ENCODE assay signal across 8 mouse cellular contexts in genomic region chrX:11752973-11753590, GRCm38 (mm10).
DNase-seq lines count a peak whose midpoint lies in the region; ATAC-seq and TF ChIP-seq lines count a peak whose summit lies in the region.

No protein-coding gene starts in this region.

- H3K9me3 ChIP-seq in heart, embryonic 13.5 days, result no peaks in the 10 kb centered on the region
- H3K9me3 ChIP-seq in limb, embryonic 10.5 days (replicated peaks), result no peaks in the 10 kb centered on the region

- H3K4me3 ChIP-seq in heart, embryonic 13.5 days, result no peak overlapping the region
- H3K4me3 ChIP-seq in heart, adult 2 months, result no peak overlapping the region
- H3K4me3 ChIP-seq in spleen, adult 2 months (ENCODE audit: extremely low read depth, insufficient read depth, insufficient read length), result no peak overlapping the region
- H3K4me3 ChIP-seq in limb, embryonic 10.5 days, result no peak overlapping the region
- H3K4me3 ChIP-seq in lung, adult 2 months (replicated peaks; ENCODE audit: extremely low read depth, low read depth, low read length), result no peak overlapping the region

- no peak overlapping the region for H3K9ac ChIP-seq in heart, embryonic 13.5 days
- no peak overlapping the region for H3K9ac ChIP-seq in heart, adult 2 months (ENCODE audit: low read depth, low read length)

- peaks cover 3% of the 10 kb centered on the region; the same call in 1 of the 2 replicates for H3K27me3 ChIP-seq in heart, embryonic 13.5 days (replicated peaks)
- H3K27me3 ChIP-seq in heart, adult 2 months (ENCODE audit: control insufficient read depth, insufficient read depth, low read length), result no peaks in the 10 kb centered on the region
- no peaks in the 10 kb centered on the region for H3K27me3 ChIP-seq in spleen, adult 2 months (ENCODE audit: control insufficient read depth, insufficient read depth, low read length)
- peaks cover 85% of the 10 kb centered on the region for H3K27me3 ChIP-seq in limb, embryonic 10.5 days (ENCODE audit: low read depth, poor library complexity, severe bottlenecking)

- DNase-seq in heart, adult 2 months, result no peak
- no peak for DNase-seq in spleen, adult 2 months (ENCODE audit: low read depth in 1 of 2, low spot score in 2 of 2)
- no peak for DNase-seq in spleen, adult 12 weeks (ENCODE audit: low spot score)
- peak; percentile 31 for DNase-seq in limb, embryonic 10.5 days (ENCODE audit: low spot score)
- DNase-seq in thymus, postnatal 10 days (ENCODE audit: low spot score in 2 of 2), result peak; percentile 31 to 49
- DNase-seq in gastrocnemius, postnatal 36 days, result no peak
- no peak for DNase-seq in lung, adult 2 months

- no peaks in the 10 kb centered on the region for H3K79me2 ChIP-seq in heart, adult 2 months (replicated peaks; ENCODE audit: control insufficient read depth, insufficient read depth, low read length)

- 11% methylated on average over 12 of the region's 13 CpGs for WGBS in heart, embryonic 13.5 days
- WGBS in heart, adult 2 months, result 21% methylated on average over 13 of the region's 13 CpGs
- 22% methylated on average over 13 of the region's 13 CpGs for WGBS in spleen, adult 2 months
- 19% methylated on average over 13 of the region's 13 CpGs for WGBS in limb, embryonic 10.5 days
- WGBS in lung, adult 2 months, result 30% methylated on average over 13 of the region's 13 CpGs

- peak overlapping the region; percentile 74 for H3K27ac ChIP-seq in heart, embryonic 13.5 days (replicated peaks)
- no peak overlapping the region for H3K27ac ChIP-seq in heart, adult 2 months
- peak overlapping the region; percentile 5 for H3K27ac ChIP-seq in spleen, adult 2 months (ENCODE audit: insufficient read depth, low read length)
- H3K27ac ChIP-seq in limb, embryonic 10.5 days, result no peak overlapping the region

- TF ChIP-seq EP300 in heart, adult 2 months (IDR thresholded peaks at IDR 0.05; ENCODE audit: insufficient read depth, low read depth, low read length), result no peak

- TF ChIP-seq CTCF in heart, adult 2 months (IDR thresholded peaks at IDR 0.05), result no peak
- TF ChIP-seq CTCF in spleen, adult 2 months (IDR thresholded peaks at IDR 0.05; ENCODE audit: extremely low read depth, insufficient read depth, insufficient read length, insufficient replicate concordance), result no peak
- TF ChIP-seq CTCF in lung, adult 2 months (IDR thresholded peaks at IDR 0.05; ENCODE audit: insufficient read depth, low read length), result no peak

- ATAC-seq in heart, embryonic 13.5 days (ENCODE audit: extremely low read depth, insufficient number of reproducible peaks, low FRiP score, low TSS enrichment), result no peak

- no peak for TF ChIP-seq POLR2A in heart, adult 2 months (IDR thresholded peaks at IDR 0.05; ENCODE audit: insufficient read depth, low read depth, low read length)
- TF ChIP-seq POLR2A in spleen, adult 2 months (IDR thresholded peaks at IDR 0.05; ENCODE audit: low read depth, low read length), result no peak
- TF ChIP-seq POLR2A in lung, adult 2 months (IDR thresholded peaks at IDR 0.05; ENCODE audit: borderline replicate concordance, extremely low read depth, low read depth, low read length), result no peak

- H3K36me3 ChIP-seq in heart, embryonic 13.5 days, result no peaks in the 10 kb centered on the region
- no peaks in the 10 kb centered on the region for H3K36me3 ChIP-seq in heart, adult 2 months (ENCODE audit: control insufficient read depth, insufficient read depth, low read length)
- no peaks in the 10 kb centered on the region for H3K36me3 ChIP-seq in spleen, adult 2 months (ENCODE audit: control insufficient read depth, insufficient read depth, low read length)
- H3K36me3 ChIP-seq in limb, embryonic 10.5 days, result no peaks in the 10 kb centered on the region

- intact Hi-C loops in heart, adult 2 months (cut with DNase I), result no loop called here
- intact Hi-C loops in gastrocnemius, postnatal 36 days (cut with DNase I), result no loop called here

- H3K4me2 ChIP-seq in heart, embryonic 13.5 days, result peak overlapping the region; percentile 21

- peaks cover 20% of the 10 kb centered on the region for H3K4me1 ChIP-seq in heart, embryonic 13.5 days
- H3K4me1 ChIP-seq in heart, adult 2 months (ENCODE audit: control insufficient read depth, insufficient read depth, low read length), result peaks cover 4% of the 10 kb centered on the region; the same call in 1 of the 2 replicates
- peaks cover 7% of the 10 kb centered on the region for H3K4me1 ChIP-seq in spleen, adult 2 months (ENCODE audit: control insufficient read depth, insufficient read depth, insufficient read length)
- H3K4me1 ChIP-seq in limb, embryonic 10.5 days, result peaks cover 10% of the 10 kb centered on the region; the same call in 1 of the 2 replicates
- no peaks in the 10 kb centered on the region for H3K4me1 ChIP-seq in lung, adult 2 months (ENCODE audit: control insufficient read depth, insufficient read depth, low read length)

Comparison
In these comparisons a context has a peak if more than half of its experiments do, and no peak if none do; other contexts are left out.
1. H3K27ac ChIP-seq: peak in heart, embryonic 13.5 days (single experiment) and spleen, adult 2 months (single experiment); none in heart, adult 2 months (single experiment) and limb, embryonic 10.5 days (single experiment).
2. DNase-seq: peak in limb, embryonic 10.5 days (single experiment) and thymus, postnatal 10 days (2 of 2); none in heart, adult 2 months (0 of 2), spleen, adult 2 months (0 of 2), spleen, adult 12 weeks (single experiment), gastrocnemius, postnatal 36 days (0 of 2) and lung, adult 2 months (single experiment).